Mouse (Mus musculus) large intestine, adult 2 months (tissue): ENCODE results near the gene 1700015G11Rik. TPM values are rescaled to one million over a fixed set of nuclear protein-coding genes. Genes with fewer than 3 reads are reported as not detected.

Experiments used
- DNase-seq: peaks from one replicate; pipeline ENCODE4 v3.0.0-alpha.2; 2012; ENCODE audit warnings: low read depth, low spot score
- WGBS: fragments of 180-500 bp; shearing (Covaris S2); methylation state at CpG from one replicate; pipeline ENCODE4 v1.1.7; 2018; 5-methylcytosine and 5-hydroxymethylcytosine counted together
- polyA plus RNA-seq: library from polyadenylated mRNA; depleted of rRNA; stranded (reverse); fragments of >200 nt; gene quantifications from 2 replicates; pipeline ENCODE4 v1.2.3, GENCODE M21; 2012; rRNA removed

The 1700015G11Rik gene
- polyA plus RNA-seq, result not detected in 2 replicates

DNA sequence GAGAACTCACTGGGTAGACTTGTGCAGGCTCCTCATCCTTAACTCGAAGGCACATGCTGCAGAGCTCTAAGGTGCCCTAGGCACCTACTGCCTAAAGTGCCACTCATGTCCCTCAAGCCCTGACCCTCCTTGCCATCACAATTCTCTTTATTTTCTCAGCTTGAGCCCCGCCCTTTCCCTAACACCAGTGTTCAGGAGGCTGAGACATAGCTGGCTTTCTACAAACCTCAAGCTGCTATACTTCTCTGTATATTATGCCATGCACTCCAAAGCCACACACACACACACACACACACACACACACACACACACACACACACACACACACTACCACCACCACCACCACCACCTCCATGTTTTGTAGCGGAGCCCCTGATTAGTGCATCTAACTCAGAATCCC lies at the start of gene 1700015G11Rik:
TSS of gene 1700015G11Rik (minus strand) at position 101 of the 400 bp plus-strand sequence.
- DNase-seq, result no peak
- WGBS, result 87% methylated on average over 3 of the region's 3 CpGs

DNA sequence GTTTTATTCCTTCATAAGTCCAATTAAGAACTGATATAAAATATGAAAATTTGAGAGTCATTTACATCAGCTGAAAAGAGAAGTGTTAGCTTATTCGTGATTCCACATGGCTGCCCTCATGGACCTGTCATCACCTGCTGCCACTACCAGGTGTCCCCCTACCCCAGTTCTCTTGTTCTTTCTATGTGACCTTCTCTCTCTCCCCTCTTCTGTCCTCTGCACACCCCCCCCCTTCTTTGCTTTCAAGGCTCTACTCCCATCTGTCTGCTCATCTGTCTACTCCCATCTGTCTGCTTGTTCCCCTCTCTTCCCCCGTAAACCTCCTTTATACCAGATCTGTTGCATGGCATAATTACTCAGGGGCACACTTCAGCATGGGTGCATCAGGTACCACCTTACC lies 41.4 kb upstream of the 1700015G11Rik start:
- DNase-seq, result no peak
- 78% methylated on average over 2 of the region's 2 CpGs for WGBS

- 59% methylated on average over 4 of the region's 4 CpGs for WGBS
- DNase-seq, result no peak
Observed at GRCm38 (mm10) chr7:52056274-52056673, 40.7 kb upstream of the 1700015G11Rik start.

DNA sequence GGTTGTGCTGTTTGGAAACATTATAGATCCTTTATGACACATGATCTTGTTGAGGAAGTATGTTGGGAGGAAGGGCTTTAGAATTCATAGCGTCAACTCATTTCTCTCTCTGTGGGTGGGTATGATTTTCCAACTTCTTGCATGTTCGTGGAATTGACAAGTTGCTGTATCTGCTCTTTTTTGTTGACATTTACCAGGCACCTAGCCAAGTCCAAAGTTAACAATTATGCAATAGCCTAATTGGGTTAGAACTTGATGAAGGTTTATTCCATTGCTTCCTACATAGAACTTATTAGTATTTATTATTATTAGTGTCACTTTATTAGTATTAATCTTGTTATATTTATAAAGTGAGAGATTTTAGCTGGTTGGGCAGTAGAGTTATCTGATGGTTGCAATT lies 40.3 kb upstream of the 1700015G11Rik start:
- DNase-seq, result no peak
- WGBS, result 22% methylated on average over 2 of the region's 2 CpGs

DNA sequence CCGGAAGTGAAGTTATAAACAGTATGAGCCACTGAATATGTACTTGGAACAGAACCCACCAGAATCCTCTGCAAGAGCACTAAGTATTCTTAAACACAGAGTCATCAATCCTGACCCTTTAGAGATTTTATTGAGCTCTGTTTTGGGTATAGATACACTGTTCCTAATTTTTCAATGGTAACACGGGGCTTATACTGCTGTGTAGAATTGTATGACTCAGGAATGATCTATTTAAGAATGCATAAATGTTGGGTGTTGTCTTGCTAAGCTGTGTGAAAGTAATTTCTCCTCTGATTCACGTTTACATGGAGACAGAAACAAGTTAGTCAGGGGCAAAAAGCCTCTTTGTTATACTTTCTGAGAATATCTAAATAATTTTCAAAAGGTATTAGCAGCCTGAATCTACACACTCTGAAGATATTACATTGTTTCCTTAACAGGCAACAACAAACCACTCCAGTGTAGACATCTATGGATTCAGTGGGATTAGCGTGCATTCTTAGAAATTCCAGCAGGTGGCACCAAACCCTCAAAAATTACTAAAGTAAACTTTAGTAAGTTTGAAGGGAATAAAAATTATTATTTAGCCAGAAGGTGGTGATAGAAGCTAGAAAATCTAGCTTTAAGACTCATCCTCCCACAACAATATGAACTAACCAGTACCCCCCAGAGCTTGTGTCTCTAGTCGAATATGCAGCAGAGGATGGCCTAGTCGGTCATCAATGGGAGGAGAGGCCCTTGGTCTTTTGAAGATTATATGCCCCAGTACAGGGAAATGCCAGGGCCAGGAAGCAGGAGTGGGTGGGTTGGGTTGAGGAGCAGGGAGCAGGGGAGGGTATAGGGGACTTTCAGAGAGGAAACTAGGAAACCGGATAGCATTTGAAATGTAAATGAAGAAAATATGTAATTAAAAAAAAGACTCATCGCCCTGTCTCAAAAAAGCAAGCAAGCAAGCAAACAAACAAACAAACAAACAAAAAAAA lies 22.4 kb upstream of the 1700015G11Rik start:
- 40% methylated on average over 8 of the region's 8 CpGs for WGBS
- DNase-seq, result peak; percentile 11

GRCm38 (mm10) chr7:52024050-52024626 lies 8.6 kb upstream of the 1700015G11Rik start:
- WGBS, result 86% methylated on average over 5 of the region's 5 CpGs
- DNase-seq, result no peak

DNA sequence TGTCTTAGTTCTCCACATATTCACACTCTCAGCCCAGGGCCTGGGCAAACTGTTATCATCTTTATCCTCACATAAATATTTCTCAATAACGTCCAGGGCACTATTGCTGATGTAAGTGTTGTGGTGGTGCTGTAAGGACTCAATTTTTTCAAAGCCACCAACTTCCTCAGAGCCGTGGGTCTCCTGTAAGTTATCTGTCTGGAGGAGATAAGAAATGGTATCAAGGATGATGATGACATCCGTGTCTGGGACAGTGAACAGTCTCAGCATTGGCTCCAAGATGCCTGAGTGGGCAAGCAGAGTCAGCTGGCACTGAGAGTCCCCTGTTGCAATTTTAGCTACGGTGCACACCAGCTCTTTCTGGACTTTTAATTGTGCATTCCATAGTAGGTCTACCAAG lies 6.5 kb upstream of the 1700015G11Rik start:
- 71% methylated on average over 4 of the region's 4 CpGs for WGBS
- no peak for DNase-seq

DNA sequence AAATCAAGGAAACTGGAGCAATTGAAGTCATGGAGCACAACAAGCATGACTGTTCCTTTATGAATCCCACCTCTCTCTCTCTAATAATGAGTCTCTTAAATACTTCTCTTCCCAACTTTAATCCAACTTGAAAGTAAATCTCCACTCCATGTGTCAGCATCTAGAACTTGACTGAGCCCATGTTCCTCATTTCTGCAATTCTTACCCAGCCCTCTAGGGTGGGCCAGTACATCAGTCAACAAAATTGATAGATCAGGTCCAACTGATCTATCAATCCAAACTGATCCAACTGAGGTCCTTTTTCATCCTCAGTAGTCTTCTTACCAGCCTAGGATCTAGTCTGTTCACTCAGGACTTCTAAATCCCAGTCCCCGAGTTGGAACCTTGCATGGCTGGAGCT lies 348 bp downstream of the 1700015G11Rik start:
- 86% methylated on average over 1 of the region's 1 CpGs for WGBS
- no peak for DNase-seq

DNA sequence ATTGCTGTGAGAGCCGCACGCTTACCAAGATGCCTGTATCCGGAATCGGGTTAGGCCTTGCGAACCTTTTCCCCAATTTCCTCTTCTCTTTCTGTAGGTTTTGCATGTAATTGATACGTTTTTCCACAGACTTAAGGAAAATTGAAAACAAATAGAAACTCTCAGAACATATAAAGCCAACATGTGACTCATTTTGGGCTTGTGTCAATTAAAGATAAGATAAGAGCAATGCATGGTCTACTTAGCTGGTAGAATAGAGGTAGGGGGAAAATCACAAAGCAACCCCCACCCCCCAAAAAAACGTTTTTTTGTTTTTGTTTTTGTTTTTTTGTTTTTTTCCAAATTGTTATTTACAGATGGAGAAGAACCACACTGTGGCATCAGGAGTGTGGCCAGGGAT lies 2.1 kb downstream of the 1700015G11Rik start:
- no peak for DNase-seq
- WGBS, result 72% methylated on average over 7 of the region's 7 CpGs

DNA sequence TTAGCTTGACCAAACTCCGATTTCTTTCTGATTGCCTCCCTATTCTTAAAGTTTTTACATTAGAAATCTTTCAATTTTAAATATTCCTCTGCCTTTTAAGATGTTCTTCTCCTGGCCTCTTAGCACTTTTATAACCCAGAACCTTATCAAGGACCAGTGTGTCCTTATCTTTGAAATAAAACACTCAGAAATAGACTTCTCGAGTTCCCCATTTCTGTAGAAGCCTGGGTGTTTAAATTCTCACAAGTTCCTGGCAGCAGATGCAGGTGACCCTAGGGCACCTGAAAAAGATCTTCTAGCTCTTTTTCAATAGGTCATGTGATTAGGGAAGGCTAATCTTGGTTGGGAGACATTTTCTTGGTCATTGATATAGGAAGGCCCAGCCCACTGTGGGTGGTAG lies 8.4 kb downstream of the 1700015G11Rik start:
- DNase-seq, result no peak
- 55% methylated on average over 2 of the region's 2 CpGs for WGBS

- 2% methylated on average over 9 of the region's 9 CpGs for WGBS
Observed at GRCm38 (mm10) chr7:52006296-52006630, 9.3 kb downstream of the 1700015G11Rik start.

DNA sequence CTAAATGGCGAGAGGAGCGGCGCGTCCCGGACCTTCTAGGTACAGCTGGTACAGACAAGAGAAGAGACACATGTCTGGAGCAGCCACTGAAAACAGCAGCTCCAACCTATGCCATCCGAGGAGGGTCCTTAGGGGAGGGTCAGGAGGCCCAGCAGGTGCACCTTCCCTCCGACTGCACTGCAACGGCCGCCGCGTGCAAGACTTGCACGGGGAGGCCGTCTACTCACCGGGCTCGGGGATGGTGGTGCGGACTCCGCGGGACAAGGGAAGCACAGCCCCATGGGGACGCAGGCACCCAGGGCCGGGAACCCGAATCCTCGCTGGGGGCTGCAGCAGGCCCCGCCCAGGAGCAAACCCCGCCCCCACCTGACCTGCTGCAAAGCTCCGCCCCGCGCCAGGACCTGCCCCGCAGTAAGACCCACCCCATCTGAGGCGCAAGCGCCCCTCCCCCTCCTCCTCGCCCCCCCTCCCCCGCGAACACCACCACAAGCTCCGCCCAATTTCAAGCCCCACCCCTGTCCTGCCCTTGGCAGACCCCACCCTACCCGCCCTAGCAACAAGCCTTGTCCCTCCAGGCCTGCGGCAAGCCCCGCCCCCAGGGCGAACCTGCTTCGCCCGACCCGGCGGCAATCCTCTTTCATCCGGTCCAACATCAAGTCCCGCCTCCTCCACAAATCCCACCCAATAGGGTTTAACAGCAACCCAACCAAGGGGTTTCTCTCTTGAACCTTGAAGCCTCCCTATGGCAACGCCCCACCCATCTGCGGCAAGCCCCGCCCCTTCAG lies 9.8 kb downstream of the 1700015G11Rik start, which contains the start of gene Svip:
TSS of gene Svip (minus strand) at position 508 of the 785 bp plus-strand sequence.
- WGBS, result under 1% methylated on average over 41 of the region's 47 CpGs
- peak; percentile 94 for DNase-seq

More at GRCm38 (mm10) chr7:52006296-52006630, 9.3 kb downstream of the 1700015G11Rik start:
- no peak for DNase-seq

DNA sequence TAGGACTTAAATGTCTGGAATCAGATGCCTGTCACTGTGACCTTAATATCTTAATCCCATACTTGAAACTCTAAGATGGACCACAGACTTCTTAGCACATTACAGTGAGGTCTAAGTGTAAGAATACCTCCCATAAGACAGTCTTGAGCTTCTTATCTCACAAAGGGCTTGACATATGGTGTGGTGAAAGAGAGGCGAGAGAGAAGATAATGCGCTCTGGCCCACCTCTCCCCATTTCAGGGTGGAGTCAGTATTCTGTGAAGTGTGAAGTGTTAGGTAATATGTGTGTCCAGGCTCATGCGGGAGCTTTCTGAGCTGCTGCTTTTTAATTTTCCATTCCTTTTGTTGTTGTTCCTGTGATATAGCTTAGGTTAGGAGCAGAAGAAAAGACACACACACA lies 24.5 kb downstream of the 1700015G11Rik start:
- WGBS, result 90% methylated on average over 3 of the region's 3 CpGs
- no peak for DNase-seq

DNA sequence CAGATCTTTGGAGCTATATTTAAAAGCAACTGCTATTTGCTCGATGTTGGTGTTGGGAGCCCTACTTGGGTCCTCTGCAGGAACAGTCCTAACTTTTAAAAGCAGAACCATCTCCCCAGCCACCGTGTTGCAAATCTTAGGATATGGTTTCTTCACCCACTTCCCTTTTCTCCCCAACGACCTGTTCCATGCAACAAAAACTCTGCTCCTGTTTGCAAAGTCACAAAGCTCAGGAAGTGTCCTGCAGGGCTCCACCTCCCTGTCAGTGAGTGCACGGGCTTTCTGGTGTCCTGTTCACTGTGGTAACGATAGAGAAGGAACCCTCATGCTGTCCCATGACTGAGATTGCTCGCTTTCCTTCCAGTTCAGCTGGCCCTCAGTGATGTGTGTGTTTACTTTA lies 28.6 kb downstream of the 1700015G11Rik start:
- WGBS, result 30% methylated on average over 6 of the region's 6 CpGs
- no peak for DNase-seq

DNA sequence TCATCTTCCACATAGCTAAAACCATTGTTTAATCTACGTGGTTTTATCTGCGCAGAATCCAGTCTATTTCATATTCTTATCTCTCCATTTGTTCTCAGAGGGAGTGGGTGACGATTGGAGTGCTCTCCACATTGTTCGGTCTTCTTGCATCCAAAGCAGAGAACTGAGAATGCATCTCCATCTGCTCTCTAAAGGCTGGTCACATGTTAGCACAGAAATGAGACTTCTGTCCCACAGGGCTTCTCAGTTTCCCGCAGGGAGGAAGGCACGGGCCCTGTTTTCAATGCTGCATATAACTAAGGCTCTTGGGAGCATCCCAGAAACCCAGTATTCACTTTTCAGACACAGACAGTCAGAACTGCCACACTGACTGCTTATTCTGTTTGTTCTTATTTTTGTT lies 29.8 kb downstream of the 1700015G11Rik start:
- WGBS, result 84% methylated on average over 6 of the region's 6 CpGs

DNA sequence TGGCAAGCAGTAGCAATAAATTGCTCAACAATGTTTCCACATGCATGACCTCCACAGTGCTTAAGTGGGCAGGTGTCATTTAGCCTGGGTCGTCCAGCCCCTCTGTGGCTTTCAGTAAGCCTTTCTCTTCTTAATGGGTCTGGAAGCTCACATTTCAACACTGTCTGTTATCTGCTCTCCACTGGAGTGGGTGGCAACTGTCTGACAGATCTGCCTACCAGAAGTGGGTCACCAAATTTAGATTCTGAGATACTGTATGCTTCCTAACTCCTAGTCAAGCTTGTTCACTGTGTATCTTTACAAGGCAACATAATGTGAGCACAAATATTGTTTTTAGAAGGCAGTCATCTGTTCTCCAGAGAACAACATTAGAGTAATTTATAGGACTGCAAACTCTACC lies 33.2 kb downstream of the 1700015G11Rik start:
- DNase-seq, result no peak
- 22% methylated on average over 1 of the region's 1 CpGs for WGBS

More for the DNA sequence above, 29.8 kb downstream of the 1700015G11Rik start:
- DNase-seq, result no peak

DNA sequence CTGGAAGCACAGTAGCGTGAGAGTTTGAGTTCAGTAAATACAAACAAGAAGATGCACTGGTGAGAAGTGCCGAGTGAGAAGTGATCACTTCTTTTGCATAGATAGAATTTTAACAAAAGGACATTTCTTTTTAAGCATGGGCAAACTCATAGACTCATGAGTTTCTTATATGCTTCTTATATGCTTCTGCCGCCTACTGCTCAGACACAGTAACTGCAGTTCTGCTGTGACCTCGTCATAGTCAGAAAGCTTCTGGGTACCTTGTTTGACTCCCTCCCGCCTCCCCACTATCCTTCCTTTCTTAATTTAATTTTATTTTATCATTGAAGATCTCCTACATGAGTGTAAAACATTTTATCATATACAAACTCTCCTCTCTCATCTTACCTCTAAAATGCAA lies 36.3 kb downstream of the 1700015G11Rik start:
- 47% methylated on average over 5 of the region's 5 CpGs for WGBS

GRCm38 (mm10) chr7:51975181-51975580 lies 40.3 kb downstream of the 1700015G11Rik start:
- WGBS, result 63% methylated on average over 6 of the region's 6 CpGs

More for the DNA sequence above, 36.3 kb downstream of the 1700015G11Rik start:
- DNase-seq, result no peak

GRCm38 (mm10) chr7:51973526-51973925 lies 42.0 kb downstream of the 1700015G11Rik start:
- no peak for DNase-seq
- 82% methylated on average over 2 of the region's 2 CpGs for WGBS

More at GRCm38 (mm10) chr7:51975181-51975580, 40.3 kb downstream of the 1700015G11Rik start:
- no peak for DNase-seq

DNA sequence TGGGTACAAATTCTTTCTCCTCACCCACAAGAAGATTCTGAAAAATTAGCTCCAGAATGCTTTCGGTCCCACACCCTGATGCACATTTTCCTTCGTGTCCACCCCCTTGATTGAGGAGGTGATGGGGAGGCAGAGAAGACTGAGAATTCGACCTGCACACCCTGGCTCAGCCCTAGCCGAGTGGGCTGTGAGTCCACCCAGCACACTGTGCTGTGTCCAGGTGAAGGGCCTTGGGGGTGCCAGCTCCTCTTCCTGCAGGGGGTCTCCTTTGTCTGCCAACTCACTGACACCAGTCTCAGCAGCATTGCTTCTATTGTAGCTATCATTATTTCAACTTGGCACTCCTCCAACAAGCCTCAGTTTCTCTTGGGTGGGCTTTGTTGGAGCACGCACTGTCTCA lies 42.4 kb downstream of the 1700015G11Rik start:
- no peak for DNase-seq
- whole genome bisulfite sequencing, result 74% methylated on average over 5 of the region's 5 CpGs
